Mouse (Mus musculus): Measurements from ENCODE around the gene Cd33. TPM values are rescaled to one million over a fixed set of nuclear protein-coding genes. Genes with fewer than 3 reads are reported as not detected.
A peak's percentile ranks its signal among the peaks of the same experiment; 100 is the strongest.

Gene Cd33
- polyA plus RNA-seq, 1 experiment from 2014 or later, result 1.3 TPM

DNA sequence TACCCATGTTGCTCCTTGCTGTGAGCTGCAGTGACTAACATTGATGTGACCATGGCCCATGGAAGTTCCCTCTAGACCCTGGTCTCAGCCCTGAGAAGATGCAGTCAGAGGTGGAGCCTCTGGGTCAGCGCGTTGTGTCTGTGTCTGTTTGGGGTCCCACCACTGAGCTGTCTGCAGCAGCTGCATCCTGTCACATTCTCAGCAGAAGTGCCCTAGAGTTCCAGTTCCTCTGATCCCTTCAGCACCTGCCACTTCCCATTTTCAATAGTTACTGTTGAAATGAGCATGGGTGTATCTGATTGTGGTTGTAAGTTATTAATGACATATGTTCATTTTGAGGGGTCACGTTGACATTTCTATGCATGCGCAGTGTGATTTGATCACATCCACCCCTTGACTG lies 8.9 kb upstream of the Cd33 start:
- Histone ChIP-seq H3K4me2 (no peak overlapping the region), H3K9ac (no peak overlapping the region), H3K9me3 (replicated peaks) (no peaks in the 10 kb centered on the region), H3K27ac (no peak overlapping the region), H3K27me3 (no peaks in the 10 kb centered on the region), H3K36me3 (no peaks in the 10 kb centered on the region), H3K4me3 (replicated peaks) (no peak overlapping the region), H3K4me1 (replicated peaks) (no peaks in the 10 kb centered on the region)
- ATAC-seq (ENCODE audit: low read depth), result no peak
- no peak for DNase-seq
- 35% methylated on average over 4 of the region's 4 CpGs for WGBS (ENCODE audit: insufficient replicate concordance)

- H3K36me3 ChIP-seq, result no peaks in the 10 kb centered on the region
- H3K27me3 ChIP-seq, result no peaks in the 10 kb centered on the region
- no peak overlapping the region for H3K27ac ChIP-seq
- H3K4me3 ChIP-seq (replicated peaks), result no peak overlapping the region
- no peaks in the 10 kb centered on the region for H3K4me1 ChIP-seq (replicated peaks)
- no peak for ATAC-seq (ENCODE audit: low read depth)
- no peaks in the 10 kb centered on the region for H3K9me3 ChIP-seq (replicated peaks)
- no peak overlapping the region for H3K4me2 ChIP-seq
- H3K9ac ChIP-seq, result no peak overlapping the region
- no peak for DNase-seq
- 58% methylated on average over 4 of the region's 4 CpGs for WGBS (ENCODE audit: insufficient replicate concordance)
Measured at GRCm38 (mm10) chr7:43548206-43548605, 4.0 kb upstream of the Cd33 start.

DNA sequence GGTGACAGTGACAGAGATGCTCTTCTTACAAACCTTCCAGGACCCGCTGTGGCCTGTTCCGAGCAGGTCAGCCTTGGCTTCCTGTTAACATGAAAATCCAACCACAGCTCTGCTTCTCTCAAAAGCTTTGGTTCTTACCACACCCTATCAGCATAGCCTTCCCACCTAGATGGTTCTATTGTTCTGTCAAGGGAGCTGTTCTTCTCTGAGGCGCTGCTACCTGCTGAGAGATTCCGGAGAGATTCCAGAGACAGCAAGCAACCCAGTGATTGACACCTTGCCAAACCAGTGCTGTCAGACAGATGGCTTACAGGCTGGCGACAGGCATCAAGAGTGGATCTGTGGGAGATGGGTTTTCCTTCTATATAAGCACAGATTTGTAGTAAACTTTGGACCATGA lies 3.4 kb upstream of the Cd33 start:
- H3K4me2 ChIP-seq, result no peak overlapping the region
- 39% methylated on average over 5 of the region's 5 CpGs for WGBS (ENCODE audit: insufficient replicate concordance)
- DNase-seq (no peak), ATAC-seq (ENCODE audit: low read depth) (no peak)
- no peaks in the 10 kb centered on the region for H3K9me3 ChIP-seq (replicated peaks)
- no peaks in the 10 kb centered on the region for H3K36me3 ChIP-seq
- H3K4me1 ChIP-seq (replicated peaks), result no peaks in the 10 kb centered on the region
- H3K27me3 ChIP-seq, result no peaks in the 10 kb centered on the region
- no peak overlapping the region for H3K4me3 ChIP-seq (replicated peaks)
- H3K9ac ChIP-seq, result no peak overlapping the region
- H3K27ac ChIP-seq, result no peak overlapping the region

GRCm38 (mm10) chr7:43545656-43546545 lies 1.7 kb upstream of the Cd33 start:
- no peak for ATAC-seq (ENCODE audit: low read depth)
- Histone ChIP-seq H3K9me3 (replicated peaks) (no peaks in the 10 kb centered on the region), H3K9ac (no peak overlapping the region), H3K27ac (no peak overlapping the region), H3K4me3 (replicated peaks) (no peak overlapping the region), H3K36me3 (no peaks in the 10 kb centered on the region), H3K4me2 (no peak overlapping the region), H3K27me3 (no peaks in the 10 kb centered on the region), H3K4me1 (replicated peaks) (no peaks in the 10 kb centered on the region)
- 50% methylated on average over 7 of the region's 7 CpGs for WGBS (ENCODE audit: insufficient replicate concordance)
- no peak for DNase-seq

GRCm38 (mm10) chr7:43538524-43538923 lies 5.7 kb downstream of the Cd33 start:
- no peak overlapping the region for H3K27ac ChIP-seq
- H3K9ac ChIP-seq, result no peak overlapping the region
- ATAC-seq (ENCODE audit: low read depth), result no peak
- H3K36me3 ChIP-seq, result no peaks in the 10 kb centered on the region
- DNase-seq, result no peak
- WGBS (ENCODE audit: insufficient replicate concordance), result 46% methylated on average over 4 of the region's 4 CpGs
- H3K27me3 ChIP-seq, result no peaks in the 10 kb centered on the region
- no peaks in the 10 kb centered on the region for H3K9me3 ChIP-seq (replicated peaks)
- H3K4me3 ChIP-seq (replicated peaks), result no peak overlapping the region
- H3K4me2 ChIP-seq, result no peak overlapping the region
- H3K4me1 ChIP-seq (replicated peaks), result no peaks in the 10 kb centered on the region

- Histone ChIP-seq H3K9ac (no peak overlapping the region), H3K27ac (peak overlapping the region; percentile 3; the same call in 1 of the 2 replicates), H3K4me2 (no peak overlapping the region), H3K36me3 (no peaks in the 10 kb centered on the region), H3K4me3 (replicated peaks) (no peak overlapping the region), H3K27me3 (no peaks in the 10 kb centered on the region), H3K9me3 (replicated peaks) (no peaks in the 10 kb centered on the region), H3K4me1 (replicated peaks) (no peaks in the 10 kb centered on the region)
- ATAC-seq (ENCODE audit: low read depth) (0 out of 2 replicates have a peak, but pooled peaks have one; percentile 47), DNase-seq (no peak)
- WGBS (ENCODE audit: insufficient replicate concordance), result 28% methylated on average over 9 of the region's 9 CpGs
Measured at GRCm38 (mm10) chr7:43532936-43533505, 11.2 kb downstream of the Cd33 start.

DNA sequence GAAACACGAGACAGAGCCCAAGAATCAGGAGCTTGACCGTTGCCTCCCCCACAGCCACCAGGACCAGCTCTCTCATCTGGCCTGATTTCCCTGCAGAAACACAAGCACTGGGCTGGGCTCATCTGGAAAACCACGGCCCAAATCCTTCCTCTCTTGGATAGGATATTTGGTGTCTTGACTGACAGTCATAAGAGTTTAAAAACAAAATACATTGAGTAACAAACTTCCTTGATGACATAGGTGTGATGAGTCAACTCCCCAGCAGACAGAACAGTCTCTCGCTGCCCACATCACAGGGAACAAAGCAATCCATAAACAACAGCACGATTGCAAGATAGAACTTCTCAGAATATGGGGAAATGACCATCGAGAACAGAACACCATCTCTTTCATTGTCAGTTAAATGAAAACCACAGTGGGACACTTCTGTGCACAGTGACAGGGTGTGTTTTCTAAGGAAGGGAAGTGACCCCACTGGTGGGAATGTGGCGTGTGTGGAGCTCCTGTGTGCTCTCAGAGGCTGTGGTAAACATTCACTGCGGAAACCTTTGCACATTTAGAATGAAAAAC lies 13.9 kb downstream of the Cd33 start:
- H3K27me3 ChIP-seq, result no peaks in the 10 kb centered on the region
- no peaks in the 10 kb centered on the region for H3K36me3 ChIP-seq
- no peaks in the 10 kb centered on the region for H3K9me3 ChIP-seq (replicated peaks)
- H3K4me2 ChIP-seq, result no peak overlapping the region
- DNase-seq, result no peak
- no peak overlapping the region for H3K27ac ChIP-seq
- no peak overlapping the region for H3K9ac ChIP-seq
- 37% methylated on average over 8 of the region's 8 CpGs for WGBS (ENCODE audit: insufficient replicate concordance)
- ATAC-seq (ENCODE audit: low read depth), result no peak
- no peaks in the 10 kb centered on the region for H3K4me1 ChIP-seq (replicated peaks)
- no peak overlapping the region for H3K4me3 ChIP-seq (replicated peaks)

- no peak overlapping the region for H3K9ac ChIP-seq
- DNase-seq, result no peak
- no peaks in the 10 kb centered on the region for H3K4me1 ChIP-seq (replicated peaks)
- no peak overlapping the region for H3K27ac ChIP-seq
- H3K27me3 ChIP-seq, result no peaks in the 10 kb centered on the region
- no peaks in the 10 kb centered on the region for H3K36me3 ChIP-seq
- no peak overlapping the region for H3K4me2 ChIP-seq
- no peak for ATAC-seq (ENCODE audit: low read depth)
- no peak overlapping the region for H3K4me3 ChIP-seq (replicated peaks)
- no peaks in the 10 kb centered on the region for H3K9me3 ChIP-seq (replicated peaks)
- 43% methylated on average over 3 of the region's 3 CpGs for WGBS (ENCODE audit: insufficient replicate concordance)
Measured at GRCm38 (mm10) chr7:43525313-43525712, 18.9 kb downstream of the Cd33 start.

GRCm38 (mm10) chr7:43522776-43523175 lies 21.5 kb downstream of the Cd33 start:
- DNase-seq (no peak), ATAC-seq (ENCODE audit: low read depth) (no peak)
- no peaks in the 10 kb centered on the region for H3K27me3 ChIP-seq
- H3K9ac ChIP-seq, result no peak overlapping the region
- H3K9me3 ChIP-seq (replicated peaks), result no peaks in the 10 kb centered on the region
- H3K4me3 ChIP-seq (replicated peaks), result no peak overlapping the region
- no peaks in the 10 kb centered on the region for H3K4me1 ChIP-seq (replicated peaks)
- 65% methylated on average over 2 of the region's 2 CpGs for WGBS (ENCODE audit: insufficient replicate concordance)
- no peak overlapping the region for H3K27ac ChIP-seq
- H3K4me2 ChIP-seq, result no peak overlapping the region
- H3K36me3 ChIP-seq, result no peaks in the 10 kb centered on the region

- no peak for ATAC-seq (ENCODE audit: low read depth)
- Histone ChIP-seq H3K4me1 (replicated peaks) (no peaks in the 10 kb centered on the region), H3K9me3 (replicated peaks) (no peaks in the 10 kb centered on the region), H3K36me3 (no peaks in the 10 kb centered on the region), H3K27ac (no peak overlapping the region), H3K4me3 (replicated peaks) (no peak overlapping the region), H3K4me2 (no peak overlapping the region), H3K9ac (no peak overlapping the region), H3K27me3 (no peaks in the 10 kb centered on the region)
- 71% methylated on average over 15 of the region's 15 CpGs for WGBS (ENCODE audit: insufficient replicate concordance)
- no peak for DNase-seq
Measured at GRCm38 (mm10) chr7:43518341-43518740, 25.9 kb downstream of the Cd33 start.

DNA sequence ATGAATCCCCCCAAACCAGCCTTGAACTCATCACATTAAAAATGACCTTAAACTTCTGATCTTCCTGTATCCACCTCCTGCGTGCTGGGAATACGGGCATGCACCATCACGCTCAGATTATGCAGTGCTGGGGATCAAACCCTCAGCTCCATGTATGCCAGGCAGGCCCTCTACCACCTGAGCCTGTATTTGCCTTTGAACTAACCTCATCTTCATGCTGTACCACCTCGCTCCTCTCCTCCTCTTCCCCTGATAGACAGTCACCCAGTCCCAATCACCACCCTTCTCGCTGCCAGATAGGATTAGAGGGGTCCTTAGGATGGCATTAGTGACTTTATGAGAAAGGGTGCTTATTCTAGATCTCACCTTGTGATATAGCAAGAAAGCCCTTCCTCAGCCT lies 29.2 kb downstream of the Cd33 start:
- Histone ChIP-seq H3K27ac (no peak overlapping the region), H3K4me1 (replicated peaks) (no peaks in the 10 kb centered on the region), H3K9me3 (replicated peaks) (no peaks in the 10 kb centered on the region), H3K36me3 (no peaks in the 10 kb centered on the region), H3K9ac (no peak overlapping the region), H3K4me2 (no peak overlapping the region), H3K4me3 (replicated peaks) (no peak overlapping the region), H3K27me3 (no peaks in the 10 kb centered on the region)
- DNase-seq (no peak), ATAC-seq (ENCODE audit: low read depth) (no peak)
- WGBS (ENCODE audit: insufficient replicate concordance), result 57% methylated on average over 5 of the region's 5 CpGs

Measured in liver, embryonic 13.5 days (tissue).